Mouse (Mus musculus): ENCODE results near the gene Zbtb25. TPM values are rescaled to one million over a fixed set of nuclear protein-coding genes. Genes with fewer than 3 reads are reported as not detected.

Gene Zbtb25
- polyA plus RNA-seq (2015; fragmentation: Nextera tagmentation; extraction: Ambion mirVana), result 11.7 and 12.0 TPM in 2 replicates

DNA sequence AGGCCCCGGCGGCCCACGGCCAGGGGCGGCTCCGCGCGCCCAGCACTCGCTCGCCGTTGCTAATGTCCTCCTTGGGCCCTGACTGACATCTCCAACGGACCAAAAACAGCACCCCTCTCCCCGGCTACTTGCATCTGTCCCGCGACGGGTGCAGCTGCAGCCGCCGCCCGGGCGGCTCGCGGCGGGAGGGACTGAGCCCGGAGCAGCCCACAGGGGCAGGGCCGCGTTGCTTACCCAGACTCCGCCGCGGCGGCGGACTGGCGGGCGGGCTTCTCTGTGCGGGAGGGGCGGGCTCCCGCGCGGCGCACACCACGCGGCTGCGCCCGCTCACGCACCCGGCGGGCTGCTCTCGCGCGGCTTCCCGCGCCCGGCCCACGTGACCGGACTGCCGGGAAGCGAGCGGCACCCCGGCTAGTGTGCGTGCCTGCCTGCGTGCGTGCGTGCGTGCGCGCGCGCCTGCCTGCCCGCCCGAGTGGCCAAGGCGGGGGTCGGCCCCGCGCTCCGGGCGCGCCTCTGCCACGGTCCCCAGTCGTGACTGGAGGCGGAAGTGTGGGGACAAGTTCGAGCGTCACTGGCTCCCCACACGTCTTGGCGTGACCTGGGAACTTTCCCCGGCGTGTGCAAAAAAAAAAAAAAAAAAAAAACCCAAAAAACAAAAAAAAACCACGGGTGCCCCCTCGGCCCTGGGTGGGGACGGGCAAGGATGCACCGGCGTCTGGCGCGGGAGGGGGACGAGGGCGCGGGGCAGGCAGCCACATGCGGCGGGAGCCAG, at the start of gene Zbtb25:
Gene Zbtb25, minus strand, starts transcription at position 397 of the 772 bp plus-strand sequence.

DNA sequence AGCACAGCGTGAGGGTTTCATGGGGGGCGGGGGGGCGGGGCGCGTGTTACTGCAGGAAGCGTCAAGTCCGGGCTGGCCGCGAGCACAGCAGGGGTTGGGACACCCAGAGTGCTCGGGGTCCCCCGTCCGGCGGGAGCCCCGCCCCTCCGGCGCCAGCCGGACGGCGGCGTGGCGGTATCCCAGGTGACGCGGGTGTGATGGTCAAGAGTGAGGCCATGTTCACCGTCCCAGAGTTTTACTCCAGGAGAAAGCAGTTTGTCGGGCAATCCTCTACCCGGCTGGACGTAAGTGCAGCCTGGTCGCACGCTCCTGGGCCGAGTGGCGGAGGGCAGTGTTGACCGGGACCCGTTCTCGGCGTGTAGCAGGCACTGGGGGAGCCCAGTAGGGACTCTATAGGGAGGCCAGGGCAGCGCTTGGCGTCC, 48.0 kb upstream of the Zbtb25 start, which contains the start of gene Ppp1r36:
Gene Ppp1r36, plus strand, starts transcription at position 106 of the 422 bp plus-strand sequence.

DNA sequence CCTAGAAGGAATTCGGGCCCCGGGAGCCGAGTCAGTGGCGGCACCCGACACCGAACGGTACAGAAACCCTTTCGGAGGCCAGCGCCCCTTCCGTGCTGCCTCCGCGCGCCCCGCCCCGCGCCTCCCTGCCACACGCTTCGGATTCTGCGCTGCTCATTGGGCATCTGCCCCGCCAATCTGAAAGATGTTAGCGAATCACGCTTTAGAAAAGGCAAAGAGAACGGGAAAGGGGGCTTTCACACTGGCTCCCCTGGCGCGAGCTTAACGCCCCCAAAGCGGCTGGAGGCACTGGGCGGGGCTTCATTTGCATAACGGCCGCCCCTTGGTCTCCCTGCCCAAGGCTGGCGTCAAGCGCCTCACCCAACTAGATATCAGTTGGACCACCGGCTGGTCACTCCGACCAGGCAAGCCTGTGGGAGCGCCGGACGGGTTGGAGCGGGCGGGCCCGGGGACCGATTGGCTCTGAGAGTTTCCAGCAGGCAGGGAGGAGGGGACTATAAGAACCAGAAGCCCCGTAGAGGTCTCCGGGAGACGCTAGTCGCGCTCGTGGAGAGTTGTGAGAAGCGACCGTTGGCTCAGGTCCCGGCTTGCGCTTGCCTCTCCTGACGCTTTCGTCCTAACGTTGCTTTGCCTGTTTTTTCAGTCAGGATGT, 34.6 kb upstream of the Zbtb25 start, which contains the start of gene Hspa2:
Gene Hspa2, plus strand, starts transcription at position 291 of the 652 bp plus-strand sequence.

DNA sequence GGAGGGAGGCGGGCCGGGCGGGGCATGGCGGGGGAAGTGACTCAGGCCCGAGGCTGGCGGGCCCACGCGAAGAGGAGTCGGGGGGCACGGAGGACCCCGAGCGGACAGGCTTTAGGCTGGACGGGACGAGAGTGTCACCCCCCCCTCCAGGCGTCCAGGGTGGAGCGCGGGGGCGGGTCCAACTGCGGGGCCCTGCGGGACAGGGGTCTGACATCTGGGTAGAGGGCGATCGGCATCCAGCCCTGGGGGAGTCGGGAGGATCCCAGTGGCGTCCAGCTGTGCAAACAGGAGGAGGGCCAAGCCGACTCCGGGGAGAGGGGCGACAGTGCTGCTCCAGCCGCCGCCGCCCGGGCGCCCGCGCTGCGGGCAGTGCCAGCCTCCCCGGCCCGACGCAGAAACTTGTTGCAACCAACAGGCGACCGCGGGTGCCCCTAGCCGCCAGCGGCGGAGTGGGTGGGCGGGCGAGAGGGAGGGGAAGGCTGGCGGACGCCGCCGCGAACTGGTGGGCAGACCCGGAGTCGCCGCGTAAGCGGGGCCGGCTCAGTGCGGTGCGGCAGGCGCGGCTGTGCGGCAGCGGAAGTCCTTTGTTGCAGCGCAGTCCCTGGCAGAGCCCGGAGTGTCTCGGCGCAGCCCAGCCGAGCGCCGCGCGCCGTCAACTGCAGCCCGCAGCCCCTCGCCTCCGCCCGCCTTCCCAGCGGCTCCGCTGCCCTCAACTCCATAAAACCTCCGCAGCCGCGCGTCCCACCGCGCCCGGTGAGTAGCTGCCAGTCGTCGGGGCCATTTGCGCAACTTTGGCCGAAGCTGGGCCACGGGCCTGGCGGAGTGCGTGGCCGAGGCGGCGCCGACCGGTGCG, 802 bp upstream of the Zbtb25 start, which contains the start of gene Zbtb1:
Gene Zbtb1, plus strand, starts transcription at position 289 of the 853 bp plus-strand sequence.

DNA sequence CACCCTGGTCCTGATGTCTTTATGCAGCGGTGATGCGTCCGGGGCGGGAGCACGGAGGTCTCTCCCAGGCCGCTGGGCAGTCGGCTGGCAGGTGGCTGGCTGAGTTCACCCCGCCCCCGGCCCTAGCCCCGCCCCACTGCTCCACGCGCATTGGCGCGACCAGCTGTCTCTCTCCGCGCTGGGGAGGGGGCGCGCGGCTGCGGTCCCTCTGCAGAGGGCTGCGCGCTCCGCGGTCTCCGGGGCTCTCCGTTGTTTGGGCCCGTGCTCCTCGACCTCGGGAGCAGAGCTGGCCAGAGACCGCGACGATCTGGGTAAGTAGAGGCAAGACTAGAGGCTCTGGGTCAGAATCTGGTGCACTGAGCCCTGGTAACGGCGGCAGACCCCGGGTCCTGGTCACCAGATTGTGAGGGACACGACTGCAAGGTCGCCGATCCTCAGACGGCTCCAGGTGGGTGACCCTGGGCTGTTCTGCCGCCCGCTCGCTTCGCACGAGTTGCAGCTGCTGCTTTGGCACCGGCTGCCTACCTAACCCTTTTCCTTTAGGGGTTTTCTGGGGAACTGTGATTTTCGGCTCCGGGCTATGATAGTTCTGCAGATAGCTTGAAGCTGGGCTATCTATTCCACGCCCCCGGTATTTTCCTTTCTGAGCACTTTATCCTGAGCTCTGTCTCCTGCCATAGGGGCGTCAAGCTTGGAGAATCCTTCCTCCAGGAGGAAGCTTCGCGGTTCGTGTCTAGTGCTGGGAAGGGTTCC, 44.5 kb downstream of the Zbtb25 start, which contains the start of gene Akap5:
Gene Akap5, plus strand, starts transcription at position 213 of the 753 bp plus-strand sequence.

Other genes with a start within 250 kb of the Zbtb25 start
- 0.10 and 0.17 TPM in 2 replicates for gene Esr2, start 192.3 kb downstream of the Zbtb25 start, polyA plus RNA-seq (2015; fragmentation: Nextera tagmentation; extraction: Ambion mirVana)
- 0.16 and 0.18 TPM in 2 replicates for gene Tex21, start 122.9 kb downstream of the Zbtb25 start, polyA plus RNA-seq (2015; fragmentation: Nextera tagmentation; extraction: Ambion mirVana)
- gene Mthfd1, start 114.3 kb downstream of the Zbtb25 start, polyA plus RNA-seq (2015; fragmentation: Nextera tagmentation; extraction: Ambion mirVana), result 55.7 and 60.5 TPM in 2 replicates
- gene Akap5, start 44.7 kb downstream of the Zbtb25 start, polyA plus RNA-seq (2015; fragmentation: Nextera tagmentation; extraction: Ambion mirVana), result 0.63 and 0.74 TPM in 2 replicates
- 6.0 and 6.1 TPM in 2 replicates for gene Zbtb1, start 664 bp upstream of the Zbtb25 start, polyA plus RNA-seq (2015; fragmentation: Nextera tagmentation; extraction: Ambion mirVana)
- gene Hspa2, start 34.6 kb upstream of the Zbtb25 start, polyA plus RNA-seq (2015; fragmentation: Nextera tagmentation; extraction: Ambion mirVana), result 4.8 and 6.8 TPM in 2 replicates
- gene Ppp1r36, start 47.9 kb upstream of the Zbtb25 start, polyA plus RNA-seq (2015; fragmentation: Nextera tagmentation; extraction: Ambion mirVana), result 0.39 and 0.51 TPM in 2 replicates
- gene Plekhg3, start 161.3 kb upstream of the Zbtb25 start, polyA plus RNA-seq (2015; fragmentation: Nextera tagmentation; extraction: Ambion mirVana), result 4.0 and 5.0 TPM in 2 replicates

Measured in spleen, postnatal 0 days (tissue).